Mouse (Mus musculus): Measurements from ENCODE around the gene Gm3055. TPM values are rescaled to one million over a fixed set of nuclear protein-coding genes. Genes with fewer than 3 reads are reported as not detected.
"Not testable (repeated sequence)": the region's sequence is repeated elsewhere in the genome, so short reads cannot be mapped to it uniquely, and the experiment has no call there.

The Gm3055 gene
- polyA plus RNA-seq (2014; fragmentation: Nextera tagmentation; extraction: Ambion mirVana) = 16.8 and 17.8 TPM in 2 replicates

DNA sequence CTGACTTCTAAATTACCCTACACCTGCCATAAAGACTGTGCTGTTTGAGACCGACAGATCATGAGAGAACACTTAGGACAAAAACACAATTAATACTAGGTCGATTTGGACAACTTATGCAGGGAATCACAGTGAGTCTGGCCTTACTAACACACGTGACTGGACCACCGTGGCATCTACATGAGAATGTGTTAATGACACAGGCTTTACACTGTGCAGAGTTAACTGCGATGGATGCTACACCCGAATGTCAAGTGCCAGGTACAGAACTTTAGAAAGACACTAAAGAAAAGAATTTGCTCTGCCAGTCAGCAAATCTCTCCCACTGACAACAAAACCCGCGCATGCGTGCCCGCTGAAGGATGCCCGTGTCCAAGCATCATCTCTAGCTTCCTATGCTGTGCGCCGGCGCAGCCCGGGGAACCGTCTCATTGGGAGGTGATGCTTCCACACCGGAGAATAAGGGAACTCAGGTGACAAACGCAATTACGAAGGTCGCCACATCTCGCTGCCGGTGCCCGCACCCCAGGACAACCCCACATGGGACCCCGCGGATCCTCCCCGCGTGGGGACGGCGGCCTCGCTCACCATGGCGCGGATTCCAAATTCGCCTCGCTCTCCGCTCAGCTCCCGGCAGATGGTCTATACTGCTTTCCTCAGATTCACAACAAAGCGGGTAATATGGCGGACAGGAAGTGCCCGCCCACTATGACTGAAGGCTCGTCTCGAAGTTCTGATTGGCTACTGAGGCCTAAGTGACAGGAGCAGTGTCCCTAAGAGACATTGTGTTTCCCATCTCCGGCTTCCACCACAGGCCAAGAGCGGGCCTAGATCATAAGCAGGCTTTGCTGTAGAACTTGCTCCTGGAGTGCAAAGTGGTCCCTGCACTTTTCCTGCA, at the start of gene Gm3055:
Gene Gm3055 (minus strand): TSS at position 656 of the 898 bp plus-strand sequence.
- DNase-seq (ENCODE audit: low spot score); H3K9ac ChIP-seq (replicated peaks; ENCODE audit: low read length); H3K9me3 ChIP-seq (replicated peaks; ENCODE audit: control insufficient read depth, low read length); H3K27me3 ChIP-seq (ENCODE audit: control insufficient read depth, insufficient read depth, low read length); H3K4me2 ChIP-seq (ENCODE audit: low read depth, low read length); H3K4me3 ChIP-seq (ENCODE audit: low read depth, low read length); H3K27ac ChIP-seq (replicated peaks; ENCODE audit: low read depth, low read length); H3K4me1 ChIP-seq (ENCODE audit: control insufficient read depth, insufficient read depth, low read length); H3K36me3 ChIP-seq (replicated peaks; ENCODE audit: control insufficient read depth, insufficient read depth, low read depth, low read length): not testable (repeated sequence)
- peak; percentile 97 for ATAC-seq (replicated peaks; ENCODE audit: insufficient number of reproducible peaks, low FRiP score, low TSS enrichment, low read depth)
- no CpG with 5 or more reads among the region's 43 CpGs for WGBS

DNA sequence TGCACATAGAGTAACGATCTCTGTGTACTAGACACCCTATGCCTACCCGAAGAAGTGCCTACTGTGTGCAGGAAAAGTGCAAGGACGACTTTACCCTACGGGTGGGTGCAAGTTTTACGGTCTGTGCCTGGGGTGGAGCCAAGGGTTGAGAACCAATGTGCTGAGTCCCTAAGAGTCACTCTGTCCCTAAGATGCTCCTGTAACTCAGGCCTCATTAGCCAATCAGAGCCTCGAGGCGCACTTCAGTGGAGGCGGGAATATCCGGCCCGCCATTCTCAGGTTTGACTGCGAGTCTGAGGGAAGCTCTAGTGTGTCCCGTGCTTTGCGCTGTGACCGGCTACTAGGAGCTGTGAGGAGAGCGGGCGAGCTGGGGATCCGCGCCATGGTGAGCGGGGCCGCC, 40.9 kb upstream of the Gm3055 start, which contains the start of gene Gm4767:
Gene Gm4767 (plus strand): TSS at position 288 of the 400 bp plus-strand sequence.
- H3K9ac ChIP-seq (replicated peaks; ENCODE audit: low read length); H3K4me3 ChIP-seq (ENCODE audit: low read depth, low read length); H3K4me2 ChIP-seq (ENCODE audit: low read depth, low read length); H3K27ac ChIP-seq (replicated peaks; ENCODE audit: low read depth, low read length); DNase-seq (ENCODE audit: low spot score); H3K36me3 ChIP-seq (replicated peaks; ENCODE audit: control insufficient read depth, insufficient read depth, low read depth, low read length); H3K9me3 ChIP-seq (replicated peaks; ENCODE audit: control insufficient read depth, low read length); H3K4me1 ChIP-seq (ENCODE audit: control insufficient read depth, insufficient read depth, low read length); H3K27me3 ChIP-seq (ENCODE audit: control insufficient read depth, insufficient read depth, low read length); ATAC-seq (replicated peaks; ENCODE audit: insufficient number of reproducible peaks, low FRiP score, low TSS enrichment, low read depth): not testable (repeated sequence)
- WGBS = 30% methylated on average over 11 of the region's 20 CpGs

DNA sequence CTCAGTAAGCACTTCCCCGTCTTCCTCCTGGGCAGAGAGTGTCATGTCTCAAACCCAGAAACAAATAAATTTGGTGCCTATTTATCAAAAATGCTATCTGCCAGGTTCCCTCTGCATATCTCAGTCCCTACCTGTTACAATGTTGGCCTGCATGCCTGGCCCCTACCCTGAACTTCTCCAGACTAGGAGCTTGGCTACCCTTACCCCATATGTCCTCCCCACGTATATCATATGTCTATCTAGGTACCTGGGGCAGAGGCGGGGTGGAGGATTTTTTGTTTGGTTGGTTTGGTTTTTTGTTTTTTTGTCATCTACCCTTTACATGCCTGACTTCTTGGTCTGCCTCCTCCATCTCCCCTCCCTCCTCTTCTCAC, 430 bp upstream of the Gm3055 start:
- no CpG with 5 or more reads among the region's 3 CpGs for WGBS
- H3K4me3 ChIP-seq (ENCODE audit: low read depth, low read length); H3K9me3 ChIP-seq (replicated peaks; ENCODE audit: control insufficient read depth, low read length); H3K4me2 ChIP-seq (ENCODE audit: low read depth, low read length); DNase-seq (ENCODE audit: low spot score); H3K27me3 ChIP-seq (ENCODE audit: control insufficient read depth, insufficient read depth, low read length); H3K4me1 ChIP-seq (ENCODE audit: control insufficient read depth, insufficient read depth, low read length); H3K27ac ChIP-seq (replicated peaks; ENCODE audit: low read depth, low read length); H3K9ac ChIP-seq (replicated peaks; ENCODE audit: low read length); H3K36me3 ChIP-seq (replicated peaks; ENCODE audit: control insufficient read depth, insufficient read depth, low read depth, low read length): not testable (repeated sequence)
- peak; percentile 68 for ATAC-seq (replicated peaks; ENCODE audit: insufficient number of reproducible peaks, low FRiP score, low TSS enrichment, low read depth)

DNA sequence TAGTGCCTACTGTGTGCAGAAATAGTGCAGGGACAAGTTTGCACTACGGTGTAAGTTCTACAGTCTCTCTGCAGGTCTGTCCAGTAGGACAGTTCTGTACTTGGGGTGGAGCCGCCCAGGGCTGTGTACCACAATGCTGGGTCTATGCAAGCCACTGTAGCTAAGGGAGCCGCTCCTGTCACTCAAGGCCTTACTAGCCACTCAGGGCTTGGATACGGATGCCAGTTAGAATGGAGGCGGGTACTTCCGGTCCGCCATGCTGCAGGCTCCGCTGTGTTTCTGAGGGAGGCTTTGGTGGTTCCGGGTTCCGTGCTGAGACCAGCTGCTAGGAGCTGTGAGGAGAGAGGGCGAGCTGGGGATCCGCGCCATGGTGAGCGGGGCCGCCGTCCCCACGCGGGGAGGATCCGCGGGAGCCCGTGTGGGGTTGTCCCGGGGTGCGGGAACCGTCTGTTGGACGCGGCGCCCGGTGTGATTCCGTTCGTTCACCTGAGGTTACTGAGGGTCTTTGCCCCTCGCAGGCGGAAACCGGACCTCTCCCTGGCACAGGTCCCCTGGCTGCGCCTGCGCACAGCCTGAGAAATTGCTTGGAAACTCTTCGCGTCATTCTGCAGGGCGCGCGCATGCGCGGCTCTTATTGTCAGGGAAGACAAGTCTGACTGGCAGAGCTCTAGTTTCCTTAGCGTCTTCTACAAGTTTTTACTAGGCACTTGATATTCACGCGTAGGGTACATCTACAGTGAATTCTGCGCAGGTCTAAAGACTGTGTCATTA, 66.2 kb downstream of the Gm3055 start, which contains the start of gene Zfp433:
Gene Zfp433 (plus strand): TSS at position 295 of the 771 bp plus-strand sequence.
- H3K27ac ChIP-seq (replicated peaks; ENCODE audit: low read depth, low read length); H3K4me1 ChIP-seq (ENCODE audit: control insufficient read depth, insufficient read depth, low read length); DNase-seq (ENCODE audit: low spot score); H3K9me3 ChIP-seq (replicated peaks; ENCODE audit: control insufficient read depth, low read length); H3K4me2 ChIP-seq (ENCODE audit: low read depth, low read length); H3K4me3 ChIP-seq (ENCODE audit: low read depth, low read length); H3K27me3 ChIP-seq (ENCODE audit: control insufficient read depth, insufficient read depth, low read length); H3K9ac ChIP-seq (replicated peaks; ENCODE audit: low read length); H3K36me3 ChIP-seq (replicated peaks; ENCODE audit: control insufficient read depth, insufficient read depth, low read depth, low read length): not testable (repeated sequence)
- ATAC-seq (replicated peaks; ENCODE audit: insufficient number of reproducible peaks, low FRiP score, low TSS enrichment, low read depth) = peak; percentile 100
- no CpG with 5 or more reads among the region's 46 CpGs for WGBS

Other genes with a start within 250 kb of the Gm3055 start
- 0.77 and 0.92 TPM in 2 replicates for gene Gna15, start 246.9 kb downstream of the Gm3055 start, polyA plus RNA-seq (2014; fragmentation: Nextera tagmentation; extraction: Ambion mirVana)
- gene Gna11, start 226.0 kb downstream of the Gm3055 start, polyA plus RNA-seq (2014; fragmentation: Nextera tagmentation; extraction: Ambion mirVana) = 62.0 and 68.6 TPM in 2 replicates
- gene Aes, start 211.7 kb downstream of the Gm3055 start, polyA plus RNA-seq (2014; fragmentation: Nextera tagmentation; extraction: Ambion mirVana) = 303 and 321 TPM in 2 replicates
- 14.1 and 15.3 TPM in 2 replicates for gene Tle2, start 196.6 kb downstream of the Gm3055 start, polyA plus RNA-seq (2014; fragmentation: Nextera tagmentation; extraction: Ambion mirVana)
- gene Tle6, start 170.1 kb downstream of the Gm3055 start, polyA plus RNA-seq (2014; fragmentation: Nextera tagmentation; extraction: Ambion mirVana) = 7.1 and 10.7 TPM in 2 replicates
- gene BC025920, start 164.9 kb downstream of the Gm3055 start, polyA plus RNA-seq (2014; fragmentation: Nextera tagmentation; extraction: Ambion mirVana) = 0.52 and 0.70 TPM in 2 replicates
- 37.8 and 39.8 TPM in 2 replicates for gene Sirt6, start 143.4 kb downstream of the Gm3055 start, polyA plus RNA-seq (2014; fragmentation: Nextera tagmentation; extraction: Ambion mirVana)
- gene Ankrd24, start 142.6 kb downstream of the Gm3055 start, polyA plus RNA-seq (2014; fragmentation: Nextera tagmentation; extraction: Ambion mirVana) = 3.2 and 4.1 TPM in 2 replicates
- gene Gm10778, start 122.1 kb downstream of the Gm3055 start, polyA plus RNA-seq (2014; fragmentation: Nextera tagmentation; extraction: Ambion mirVana) = 5.1 and 5.2 TPM in 2 replicates
- 18.2 and 19.4 TPM in 2 replicates for gene Zfp433, start 66.3 kb downstream of the Gm3055 start, polyA plus RNA-seq (2014; fragmentation: Nextera tagmentation; extraction: Ambion mirVana)
- gene Gm4767, start 41.0 kb upstream of the Gm3055 start, polyA plus RNA-seq (2014; fragmentation: Nextera tagmentation; extraction: Ambion mirVana) = 4.0 and 4.4 TPM in 2 replicates
- gene Gm32687, start 92.8 kb upstream of the Gm3055 start, polyA plus RNA-seq (2014; fragmentation: Nextera tagmentation; extraction: Ambion mirVana) = 11.9 and 12.1 TPM in 2 replicates
- gene Zfp781, start 159.3 kb upstream of the Gm3055 start, polyA plus RNA-seq (2014; fragmentation: Nextera tagmentation; extraction: Ambion mirVana) = 5.0 and 6.6 TPM in 2 replicates

All from embryonic facial prominence, embryonic 11.5 days (tissue).